Mouse (Mus musculus) limb, embryonic 15.5 days (tissue): ENCODE data around the gene Olfr64. TPM values are rescaled to one million over a fixed set of nuclear protein-coding genes. Genes with fewer than 3 reads are reported as not detected.

Source experiments
- ATAC-seq: fragments of 200-750 bp; cut with Nextera tagmentation; 2 replicates; pipeline ENCODE4 v1.8.0; 2017; ENCODE audit warnings: low read depth, moderate TSS enrichment; ENCODE audit not compliant: insufficient number of reproducible peaks, low FRiP score, low TSS enrichment
- H3K27ac ChIP-seq: fragments of 300-500 bp; sonication (generic); 2 replicates; pipeline ENCODE4 v1.5.1; 2015; ENCODE audit warnings: moderate library complexity, mild to moderate bottlenecking, inconsistent platforms
- H3K27me3 ChIP-seq: fragments of 300-500 bp; sonication (generic); 2 replicates; pipeline ENCODE4 v1.6.1; 2015; ENCODE audit warnings: inconsistent platforms
- H3K36me3 ChIP-seq: fragments of 300-500 bp; sonication (generic); 2 replicates; pipeline ENCODE4 v1.6.1; 2015; ENCODE audit warnings: inconsistent platforms
- H3K4me1 ChIP-seq: fragments of 300-500 bp; sonication (generic); 2 replicates; pipeline ENCODE4 v1.6.1; 2015; ENCODE audit warnings: inconsistent platforms
- H3K4me2 ChIP-seq: fragments of 300-500 bp; sonication (generic); 2 replicates; pipeline ENCODE4 v1.6.1; 2015; ENCODE audit warnings: mild to moderate bottlenecking, inconsistent platforms
- H3K4me3 ChIP-seq: fragments of 300-500 bp; sonication (generic); 2 replicates; pipeline ENCODE4 v1.5.1; 2015; ENCODE audit warnings: mild to moderate bottlenecking, inconsistent platforms
- H3K9ac ChIP-seq: fragments of 300-500 bp; sonication (generic); 2 replicates; pipeline ENCODE4 v1.6.1; 2015; ENCODE audit warnings: inconsistent platforms
- H3K9me3 ChIP-seq: fragments of 300-500 bp; sonication (generic); 2 replicates; pipeline ENCODE4 v1.6.1; 2016; ENCODE audit warnings: inconsistent platforms
- WGBS: fragments of 180-500 bp; shearing (Covaris S2); methylation state at CpG from one replicate; pipeline ENCODE4 v1.1.7; 2015; 5-methylcytosine and 5-hydroxymethylcytosine counted together
- polyA plus RNA-seq: library from polyadenylated mRNA; unstranded; fragments of >200 nt; fragmentation: Nextera tagmentation; extraction: Ambion mirVana; gene quantifications from 2 replicates; pipeline ENCODE4 v1.2.1, GENCODE M21; 2015

The Olfr64 gene
- not detected in 2 replicates for polyA plus RNA-seq

DNA sequence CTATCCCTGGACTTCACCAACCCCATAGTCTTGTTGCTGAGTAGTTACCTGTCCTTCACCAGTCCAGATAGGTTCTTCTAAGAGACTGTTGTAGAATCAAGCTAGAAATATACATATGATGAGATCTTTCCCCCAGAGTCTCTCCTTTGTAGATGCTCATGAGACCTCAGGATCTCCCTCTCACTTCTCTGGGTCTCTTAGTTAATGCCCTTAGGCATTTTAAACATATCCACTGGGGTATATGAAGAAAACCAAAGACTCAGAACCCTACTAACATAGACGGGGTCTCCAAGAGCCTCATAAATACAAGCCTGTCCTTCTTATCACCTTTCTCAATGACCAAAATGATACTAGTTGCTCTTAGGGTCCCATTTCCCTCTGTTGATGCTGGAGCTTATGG, at the start of gene Olfr64:
Olfr64 (minus strand) TSS at position 101 of the 400 bp plus-strand sequence.
- Histone ChIP-seq H3K4me3 (no peak within 1 kb of the TSS), H3K4me2 (no peak within 1 kb of the TSS), H3K4me1 (no peaks in the 10 kb centered on the region), H3K9ac (no peak within 1 kb of the TSS), H3K36me3 (no peaks in the 10 kb centered on the region), H3K9me3 (no peaks in the 10 kb centered on the region), H3K27ac (no peak within 1 kb of the TSS), H3K27me3 (no peaks in the 10 kb centered on the region)
- no peak for ATAC-seq
- 67% methylated on average over 1 of the region's 1 CpGs for WGBS

DNA sequence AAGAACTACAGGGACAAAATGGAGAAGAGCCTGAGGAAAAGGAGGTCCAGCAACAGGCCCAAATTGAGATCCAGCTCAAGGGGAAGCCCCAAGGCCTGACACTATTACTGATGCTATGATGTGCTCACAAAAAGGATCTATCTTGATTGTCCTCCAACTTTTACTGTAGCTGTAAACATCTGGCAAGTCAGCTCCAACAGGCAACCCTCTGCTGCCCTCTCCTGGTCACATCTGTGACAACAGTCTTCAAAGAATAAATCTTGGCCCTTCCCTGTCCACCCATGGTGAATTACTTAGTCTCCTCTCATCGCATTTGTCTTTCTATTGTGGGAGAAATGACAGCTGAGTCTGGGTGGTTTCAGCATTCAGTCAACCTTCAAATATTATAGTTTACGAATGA, 48.4 kb upstream of the Olfr64 start:
- WGBS, result 28% methylated on average over 2 of the region's 2 CpGs
- ATAC-seq, result no peak

DNA sequence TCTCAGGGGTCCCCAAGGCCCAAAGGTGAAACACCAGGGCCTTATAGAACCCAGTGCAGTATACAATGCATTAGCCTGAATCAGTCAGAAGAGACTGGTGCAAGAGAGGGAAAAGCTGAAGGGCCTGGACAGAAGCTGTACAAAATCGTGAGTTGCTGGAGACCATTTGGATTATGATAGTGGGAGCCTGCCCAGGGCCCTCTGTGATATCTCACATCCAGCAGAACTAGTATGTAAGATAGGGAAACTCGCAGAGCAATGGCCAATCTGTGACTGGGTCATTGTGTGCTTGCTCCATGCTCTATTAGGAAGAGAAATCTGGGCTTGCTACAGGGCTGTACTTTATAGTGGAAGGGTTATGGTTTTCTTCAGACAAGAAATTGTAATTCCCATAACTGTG, 40.0 kb upstream of the Olfr64 start, which contains the start of gene Olfr632:
Olfr632 (plus strand) TSS at position 84 of the 400 bp plus-strand sequence.
- no peak within 1 kb of the TSS for H3K4me2 ChIP-seq
- H3K27ac ChIP-seq, result no peak within 1 kb of the TSS
- ATAC-seq, result no peak
- H3K27me3 ChIP-seq, result no peaks in the 10 kb centered on the region
- no peaks in the 10 kb centered on the region for H3K36me3 ChIP-seq
- H3K4me1 ChIP-seq, result no peaks in the 10 kb centered on the region
- H3K4me3 ChIP-seq, result no peak within 1 kb of the TSS
- no peaks in the 10 kb centered on the region for H3K9me3 ChIP-seq
- 65% methylated on average over 2 of the region's 2 CpGs for WGBS
- no peak within 1 kb of the TSS for H3K9ac ChIP-seq

More for the DNA sequence above, 48.4 kb upstream of the Olfr64 start:
- Histone ChIP-seq H3K27ac (no peak overlapping the region), H3K4me2 (no peak overlapping the region), H3K9me3 (no peaks in the 10 kb centered on the region), H3K4me3 (no peak overlapping the region), H3K36me3 (no peaks in the 10 kb centered on the region), H3K4me1 (no peaks in the 10 kb centered on the region), H3K27me3 (no peaks in the 10 kb centered on the region), H3K9ac (no peak overlapping the region)

DNA sequence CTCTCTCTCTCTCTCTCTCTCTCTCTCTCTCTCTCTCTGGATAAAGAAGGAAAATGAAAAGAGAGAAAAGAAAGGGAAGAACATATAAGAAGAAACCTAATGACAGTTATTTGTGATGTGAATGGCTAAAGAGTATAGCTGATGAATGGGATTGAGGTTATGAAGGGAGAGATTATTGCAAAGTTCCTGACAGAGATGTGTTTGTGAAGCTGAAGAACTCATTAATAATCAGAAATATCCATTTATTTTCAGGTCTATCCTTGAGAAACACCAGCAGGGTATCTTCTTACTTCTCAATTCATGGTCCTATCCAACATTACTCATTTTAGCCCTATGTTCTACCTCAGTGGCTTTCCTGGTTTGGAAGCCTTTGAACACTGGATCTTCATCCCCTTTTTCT, 34.2 kb upstream of the Olfr64 start, which contains the start of gene Olfr631:
Olfr631 (plus strand) TSS at position 301 of the 400 bp plus-strand sequence.
- Histone ChIP-seq H3K4me3 (no peak within 1 kb of the TSS), H3K9ac (no peak within 1 kb of the TSS), H3K27ac (no peak within 1 kb of the TSS), H3K9me3 (no peaks in the 10 kb centered on the region), H3K4me2 (no peak within 1 kb of the TSS), H3K27me3 (no peaks in the 10 kb centered on the region), H3K36me3 (no peaks in the 10 kb centered on the region), H3K4me1 (no peaks in the 10 kb centered on the region)
- no peak for ATAC-seq

DNA sequence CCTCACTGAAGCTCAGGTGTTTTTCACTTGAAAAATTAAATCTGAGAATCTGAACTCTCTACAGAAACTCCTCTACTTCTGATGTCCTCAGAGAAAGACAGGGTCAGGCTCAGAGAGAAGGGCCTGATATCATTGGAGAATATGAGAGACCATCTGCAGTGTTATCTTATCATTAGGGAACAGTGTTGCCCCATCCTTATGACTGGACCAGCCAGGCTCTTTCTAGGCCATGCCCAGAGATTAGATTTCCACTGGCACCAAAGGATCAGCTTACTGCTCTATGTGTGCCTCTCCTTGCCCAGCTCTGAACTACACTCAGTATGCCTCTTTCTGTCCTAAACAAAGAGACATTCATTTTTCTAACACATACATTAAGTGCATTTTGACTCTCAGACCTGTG, 21.1 kb upstream of the Olfr64 start:
- H3K27ac ChIP-seq, result no peak overlapping the region
- H3K36me3 ChIP-seq, result no peaks in the 10 kb centered on the region
- H3K9me3 ChIP-seq, result no peaks in the 10 kb centered on the region
- H3K27me3 ChIP-seq, result no peaks in the 10 kb centered on the region
- H3K4me2 ChIP-seq, result no peak overlapping the region
- no peak overlapping the region for H3K9ac ChIP-seq
- ATAC-seq, result no peak
- no peak overlapping the region for H3K4me3 ChIP-seq
- no peaks in the 10 kb centered on the region for H3K4me1 ChIP-seq

DNA sequence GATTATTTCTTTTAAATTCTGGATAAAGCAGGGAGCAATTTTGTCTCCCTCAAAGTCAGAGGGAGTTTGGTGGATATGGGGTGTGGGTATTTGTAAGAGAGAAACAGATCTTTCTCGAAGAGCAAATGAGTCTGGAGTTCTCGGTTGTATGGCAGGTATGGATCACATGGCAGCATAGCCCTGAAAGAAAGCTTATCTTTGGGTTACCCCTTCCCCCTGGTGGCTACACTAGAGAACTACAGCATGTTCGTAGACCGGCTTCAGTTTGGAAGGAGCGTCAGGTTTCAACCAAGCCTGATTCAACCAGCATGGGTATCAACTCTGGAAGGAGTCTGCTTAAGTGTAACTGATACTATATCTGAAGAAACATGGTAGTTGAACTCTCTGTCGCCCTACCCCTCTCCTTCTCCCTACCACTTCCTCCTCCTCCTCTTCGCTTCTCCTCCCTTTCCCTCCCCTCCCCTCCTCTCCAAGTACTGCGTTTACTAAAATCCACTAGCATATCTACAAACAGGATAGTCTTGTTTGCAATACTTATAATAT, 18.8 kb upstream of the Olfr64 start:
- 42% methylated on average over 8 of the region's 8 CpGs for WGBS
- Histone ChIP-seq H3K27ac (no peak overlapping the region), H3K27me3 (no peaks in the 10 kb centered on the region), H3K4me1 (no peaks in the 10 kb centered on the region), H3K4me3 (no peak overlapping the region), H3K9ac (no peak overlapping the region), H3K4me2 (no peak overlapping the region), H3K36me3 (no peaks in the 10 kb centered on the region), H3K9me3 (no peaks in the 10 kb centered on the region)
- no peak for ATAC-seq

DNA sequence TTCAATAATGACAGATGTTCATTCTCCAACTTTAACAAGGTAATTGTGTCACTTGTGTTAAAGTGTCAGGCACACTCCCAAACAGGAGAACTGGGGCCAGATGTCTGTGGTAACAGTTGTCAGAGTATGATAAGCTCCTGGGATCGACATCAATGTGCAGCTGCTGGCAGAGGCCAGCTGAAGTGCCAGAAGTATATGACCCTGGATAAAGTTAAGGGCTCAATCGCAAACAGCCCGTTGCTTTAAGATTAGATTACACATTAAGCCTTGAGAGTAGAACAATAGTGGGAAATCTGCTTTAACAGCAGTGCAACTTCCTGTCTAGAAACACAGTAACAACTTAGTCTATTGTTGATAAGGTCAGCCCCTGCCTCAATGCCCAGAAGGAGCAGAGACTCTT, 15.8 kb upstream of the Olfr64 start:
- Histone ChIP-seq H3K9me3 (no peaks in the 10 kb centered on the region), H3K27me3 (no peaks in the 10 kb centered on the region), H3K36me3 (no peaks in the 10 kb centered on the region), H3K4me1 (no peaks in the 10 kb centered on the region), H3K27ac (no peak overlapping the region), H3K4me2 (no peak overlapping the region), H3K4me3 (no peak overlapping the region), H3K9ac (no peak overlapping the region)
- WGBS, result 21% methylated on average over 3 of the region's 3 CpGs
- ATAC-seq, result no peak

DNA sequence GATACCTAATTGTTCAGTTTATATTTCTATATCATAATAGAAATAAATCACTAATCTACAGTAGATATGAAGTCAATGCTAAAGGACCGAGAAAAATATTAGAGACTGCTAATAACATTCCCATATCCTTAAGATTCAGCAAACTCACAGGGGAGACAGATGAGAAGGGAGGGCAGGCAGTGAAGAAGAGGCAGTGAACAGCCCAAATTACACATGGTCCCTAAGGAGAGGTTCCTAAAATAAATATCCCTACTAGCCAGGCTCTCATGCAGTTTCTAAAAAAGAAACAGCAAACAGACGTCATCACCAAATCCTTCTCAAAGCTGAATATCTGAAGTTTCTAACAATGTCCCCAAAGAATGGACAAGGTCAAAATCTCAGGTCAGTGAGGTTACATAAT, 8.9 kb upstream of the Olfr64 start, which contains the start of gene Olfr65:
Olfr65 (plus strand) TSS at position 301 of the 400 bp plus-strand sequence.
- Histone ChIP-seq H3K27me3 (no peaks in the 10 kb centered on the region), H3K4me3 (no peak within 1 kb of the TSS), H3K36me3 (no peaks in the 10 kb centered on the region), H3K27ac (no peak within 1 kb of the TSS), H3K9me3 (no peaks in the 10 kb centered on the region), H3K9ac (no peak within 1 kb of the TSS), H3K4me1 (no peaks in the 10 kb centered on the region), H3K4me2 (no peak within 1 kb of the TSS)
- 81% methylated on average over 2 of the region's 2 CpGs for WGBS
- ATAC-seq, result no peak

DNA sequence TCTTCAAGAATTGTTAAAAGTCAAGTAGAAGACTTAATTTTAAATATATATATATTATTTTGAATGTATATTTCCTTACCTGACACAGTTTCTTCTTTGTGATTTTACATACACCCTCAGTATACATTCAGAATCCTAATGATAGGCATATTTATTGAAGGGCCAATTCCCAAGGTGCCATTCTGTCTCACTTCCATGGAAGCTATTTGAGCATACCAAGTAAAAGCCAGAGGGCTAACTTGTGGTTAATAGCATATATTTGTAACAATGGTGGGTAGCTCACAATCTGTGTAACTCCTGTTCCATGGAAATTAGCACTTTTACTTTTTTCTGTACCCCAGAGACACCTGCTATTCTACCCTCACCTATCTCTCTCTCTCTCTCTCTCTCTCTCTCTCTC, 8.1 kb downstream of the Olfr64 start, which contains the start of gene Olfr66:
Olfr66 (minus strand) TSS at position 101 of the 400 bp plus-strand sequence.
- no peak within 1 kb of the TSS for H3K4me3 ChIP-seq
- ATAC-seq, result no peak
- no peaks in the 10 kb centered on the region for H3K9me3 ChIP-seq
- H3K4me1 ChIP-seq, result no peaks in the 10 kb centered on the region
- H3K27me3 ChIP-seq, result no peaks in the 10 kb centered on the region
- no peak within 1 kb of the TSS for H3K9ac ChIP-seq
- no peak within 1 kb of the TSS for H3K4me2 ChIP-seq
- H3K27ac ChIP-seq, result no peak within 1 kb of the TSS
- H3K36me3 ChIP-seq, result no peaks in the 10 kb centered on the region

DNA sequence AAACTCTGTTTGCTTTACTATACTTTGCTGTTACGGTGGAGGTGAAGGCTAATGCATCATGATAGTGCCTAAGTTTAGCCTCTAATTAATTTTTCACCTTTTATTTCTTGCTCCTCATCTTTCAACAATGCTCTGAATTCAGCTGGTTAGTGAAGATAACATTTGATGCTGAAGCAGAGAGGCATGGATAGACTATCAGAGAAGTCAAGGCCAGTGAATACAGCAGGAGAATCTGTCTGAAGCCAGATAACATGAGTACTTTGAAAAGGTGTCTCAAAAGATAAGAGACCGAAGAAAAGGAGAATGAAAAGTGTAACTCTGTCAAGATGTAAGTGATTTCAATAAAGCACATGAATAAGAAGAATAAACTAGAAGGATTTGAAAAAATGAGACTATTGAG, 17.2 kb downstream of the Olfr64 start:
- H3K4me2 ChIP-seq, result no peak overlapping the region
- no peaks in the 10 kb centered on the region for H3K27me3 ChIP-seq
- ATAC-seq, result no peak
- no peak overlapping the region for H3K27ac ChIP-seq
- H3K36me3 ChIP-seq, result no peaks in the 10 kb centered on the region
- no peaks in the 10 kb centered on the region for H3K4me1 ChIP-seq
- 77% methylated on average over 2 of the region's 2 CpGs for WGBS
- no peaks in the 10 kb centered on the region for H3K9me3 ChIP-seq
- H3K4me3 ChIP-seq, result no peak overlapping the region
- H3K9ac ChIP-seq, result no peak overlapping the region

DNA sequence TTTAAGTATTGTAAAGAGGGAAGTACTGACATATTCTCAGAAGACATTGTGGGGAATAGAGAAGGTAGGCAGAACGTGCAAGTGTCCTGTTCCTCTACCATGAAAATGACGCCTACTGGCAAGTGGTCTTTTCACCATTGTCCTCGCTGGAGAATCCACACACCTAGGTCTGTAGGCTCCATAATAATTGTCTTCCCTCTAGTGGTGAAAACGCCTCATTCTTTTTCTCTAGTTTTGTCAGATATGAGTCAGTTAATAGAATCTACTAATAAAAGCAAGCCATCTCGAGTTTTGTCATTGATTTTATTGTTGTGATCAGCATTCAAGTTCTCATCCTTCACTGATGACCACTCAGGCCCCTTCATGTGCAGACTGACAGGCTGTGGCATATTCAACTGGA, 19.8 kb downstream of the Olfr64 start:
- 41% methylated on average over 5 of the region's 5 CpGs for WGBS
- H3K4me3 ChIP-seq, result no peak overlapping the region
- no peaks in the 10 kb centered on the region for H3K4me1 ChIP-seq
- no peak overlapping the region for H3K9ac ChIP-seq
- H3K36me3 ChIP-seq, result no peaks in the 10 kb centered on the region
- H3K27ac ChIP-seq, result no peak overlapping the region
- no peaks in the 10 kb centered on the region for H3K27me3 ChIP-seq
- H3K4me2 ChIP-seq, result no peak overlapping the region
- no peaks in the 10 kb centered on the region for H3K9me3 ChIP-seq
- no peak for ATAC-seq

DNA sequence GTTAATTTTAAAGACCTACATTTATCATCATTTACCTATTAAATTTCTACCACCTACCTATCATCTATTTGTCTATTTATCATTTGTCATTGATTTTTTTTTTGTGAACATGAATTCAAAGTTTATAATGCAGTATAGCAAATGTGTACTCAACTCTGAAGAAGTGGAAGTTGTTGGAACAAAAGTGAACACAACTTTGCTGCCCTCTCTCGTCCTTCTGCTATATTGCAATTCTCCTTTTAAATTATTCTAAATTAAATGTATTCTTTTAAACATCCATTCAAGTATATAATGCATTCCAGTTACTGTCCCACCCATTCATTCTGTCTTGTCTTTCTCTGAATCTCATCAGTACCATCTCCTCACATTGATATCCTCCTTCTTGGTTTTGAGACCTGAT, 21.2 kb downstream of the Olfr64 start:
- no peaks in the 10 kb centered on the region for H3K36me3 ChIP-seq
- WGBS, result 11% methylated on average over 1 of the region's 1 CpGs
- H3K9me3 ChIP-seq, result no peaks in the 10 kb centered on the region
- H3K27me3 ChIP-seq, result no peaks in the 10 kb centered on the region
- H3K4me3 ChIP-seq, result no peak overlapping the region
- H3K4me2 ChIP-seq, result no peak overlapping the region
- H3K9ac ChIP-seq, result no peak overlapping the region
- no peak for ATAC-seq
- H3K4me1 ChIP-seq, result no peaks in the 10 kb centered on the region
- no peak overlapping the region for H3K27ac ChIP-seq

DNA sequence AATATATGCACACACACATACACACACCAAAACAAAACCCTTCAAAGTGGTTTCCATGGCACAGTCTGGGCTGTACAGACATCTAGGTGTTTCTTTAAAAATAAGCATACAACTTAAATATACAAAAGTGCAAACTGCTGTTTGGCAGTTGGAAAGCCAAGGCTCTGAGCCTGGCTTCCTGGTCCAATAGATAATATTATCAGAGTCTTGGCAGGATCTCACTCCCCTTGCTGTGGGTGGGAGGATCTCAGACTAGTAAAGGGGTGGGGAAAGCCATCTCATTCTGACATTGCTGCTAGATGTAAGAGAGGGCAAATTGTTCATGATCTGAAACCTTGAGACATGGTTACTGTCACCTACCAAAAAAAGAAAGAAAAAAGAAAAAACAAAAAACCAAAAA, 23.6 kb downstream of the Olfr64 start:
- no peak for ATAC-seq
- no peak overlapping the region for H3K4me3 ChIP-seq
- no peaks in the 10 kb centered on the region for H3K4me1 ChIP-seq
- no peak overlapping the region for H3K4me2 ChIP-seq
- no peaks in the 10 kb centered on the region for H3K36me3 ChIP-seq
- no peak overlapping the region for H3K27ac ChIP-seq
- no peak overlapping the region for H3K9ac ChIP-seq
- no peaks in the 10 kb centered on the region for H3K9me3 ChIP-seq
- no peaks in the 10 kb centered on the region for H3K27me3 ChIP-seq
